Mouse (Mus musculus): ENCODE results near the gene Gm20517. TPM values are rescaled to one million over a fixed set of nuclear protein-coding genes. Genes with fewer than 3 reads are reported as not detected.
A peak's percentile ranks its signal among the peaks of the same experiment; 100 is the strongest.

The Gm20517 gene
- polyA plus RNA-seq, 1 experiment from 2014 or later, result 0.73 TPM

DNA sequence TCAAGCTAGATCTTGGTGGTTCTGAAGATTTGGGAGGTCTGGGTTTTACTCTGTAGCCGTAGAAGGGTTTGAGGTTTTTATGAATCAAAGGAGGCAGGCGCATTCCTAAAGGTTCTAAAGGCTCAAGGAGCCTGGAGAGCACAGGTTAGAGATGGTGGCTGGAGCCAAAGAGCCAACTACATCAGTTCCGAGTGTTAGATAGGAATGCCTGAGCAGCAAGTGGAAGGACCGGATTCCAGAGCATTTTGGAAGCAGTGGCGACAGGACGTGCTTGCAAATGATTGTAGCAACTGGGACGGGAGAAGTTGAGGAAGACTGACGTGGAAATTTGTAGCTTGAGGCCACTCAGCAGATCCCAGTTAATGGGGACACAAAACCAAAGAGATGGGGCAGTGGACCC is 37.4 kb upstream of the Gm20517 start:
- Histone ChIP-seq H3K4me3 (ENCODE audit: low read length) (no peak overlapping the region), H3K9ac (ENCODE audit: low read depth, low read length) (no peak overlapping the region), H3K27me3 (replicated peaks; ENCODE audit: control insufficient read depth, insufficient read depth, low read length) (no peaks in the 10 kb centered on the region), H3K4me2 (ENCODE audit: low read depth, low read length) (no peak overlapping the region), H3K36me3 (ENCODE audit: control insufficient read depth, insufficient read depth, low read length) (no peaks in the 10 kb centered on the region), H3K9me3 (ENCODE audit: control insufficient read depth, low read length) (no peaks in the 10 kb centered on the region), H3K27ac (ENCODE audit: low read length) (no peak overlapping the region), H3K4me1 (ENCODE audit: control insufficient read depth, insufficient read depth, low read length) (no peaks in the 10 kb centered on the region)
- 75% methylated on average over 8 of the region's 8 CpGs for WGBS
- no peak for ATAC-seq

DNA sequence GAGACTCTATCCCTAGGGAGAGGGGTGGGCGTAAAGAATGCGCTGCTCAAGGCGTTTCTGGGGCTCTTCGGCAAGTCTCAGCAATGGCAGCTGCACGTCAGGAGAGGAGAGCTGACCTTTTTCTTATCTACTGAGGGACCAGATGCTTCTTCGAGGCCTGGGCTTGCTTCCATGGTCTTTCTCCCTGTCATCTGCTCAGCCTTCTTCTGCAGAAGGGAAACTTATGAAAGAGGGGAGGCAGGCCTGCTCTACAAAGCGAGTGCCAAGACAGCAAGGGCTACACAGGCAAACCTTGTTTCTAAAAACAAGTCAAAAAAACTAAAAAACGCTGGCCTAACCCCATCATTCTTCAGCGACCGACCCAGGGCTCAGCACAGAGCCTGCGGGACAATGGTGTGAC is 36.6 kb upstream of the Gm20517 start:
- WGBS, result 68% methylated on average over 11 of the region's 11 CpGs
- no peak overlapping the region for H3K4me3 ChIP-seq (ENCODE audit: low read length)
- no peaks in the 10 kb centered on the region for H3K27me3 ChIP-seq (replicated peaks; ENCODE audit: control insufficient read depth, insufficient read depth, low read length)
- H3K4me1 ChIP-seq (ENCODE audit: control insufficient read depth, insufficient read depth, low read length), result no peaks in the 10 kb centered on the region
- H3K27ac ChIP-seq (ENCODE audit: low read length), result no peak overlapping the region
- no peak overlapping the region for H3K4me2 ChIP-seq (ENCODE audit: low read depth, low read length)
- H3K9me3 ChIP-seq (ENCODE audit: control insufficient read depth, low read length), result no peaks in the 10 kb centered on the region
- no peaks in the 10 kb centered on the region for H3K36me3 ChIP-seq (ENCODE audit: control insufficient read depth, insufficient read depth, low read length)
- ATAC-seq, result no peak
- no peak overlapping the region for H3K9ac ChIP-seq (ENCODE audit: low read depth, low read length)

GRCm38 (mm10) chr17:47578655-47579054 is 32.7 kb upstream of the Gm20517 start:
- 86% methylated on average over 6 of the region's 6 CpGs for WGBS
- H3K27ac ChIP-seq (ENCODE audit: low read length), result no peak overlapping the region
- H3K36me3 ChIP-seq (ENCODE audit: control insufficient read depth, insufficient read depth, low read length), result no peaks in the 10 kb centered on the region
- H3K9me3 ChIP-seq (ENCODE audit: control insufficient read depth, low read length), result no peaks in the 10 kb centered on the region
- H3K4me1 ChIP-seq (ENCODE audit: control insufficient read depth, insufficient read depth, low read length), result no peaks in the 10 kb centered on the region
- no peak overlapping the region for H3K9ac ChIP-seq (ENCODE audit: low read depth, low read length)
- H3K4me2 ChIP-seq (ENCODE audit: low read depth, low read length), result no peak overlapping the region
- no peaks in the 10 kb centered on the region for H3K27me3 ChIP-seq (replicated peaks; ENCODE audit: control insufficient read depth, insufficient read depth, low read length)
- 0 out of 2 replicates have a peak, but pooled peaks have one; percentile 13 for ATAC-seq
- H3K4me3 ChIP-seq (ENCODE audit: low read length), result no peak overlapping the region

- Histone ChIP-seq H3K27ac (ENCODE audit: low read length) (no peak overlapping the region), H3K9me3 (ENCODE audit: control insufficient read depth, low read length) (no peaks in the 10 kb centered on the region), H3K36me3 (ENCODE audit: control insufficient read depth, insufficient read depth, low read length) (no peaks in the 10 kb centered on the region), H3K9ac (ENCODE audit: low read depth, low read length) (no peak overlapping the region), H3K27me3 (replicated peaks; ENCODE audit: control insufficient read depth, insufficient read depth, low read length) (no peaks in the 10 kb centered on the region), H3K4me1 (ENCODE audit: control insufficient read depth, insufficient read depth, low read length) (no peaks in the 10 kb centered on the region), H3K4me2 (ENCODE audit: low read depth, low read length) (no peak overlapping the region), H3K4me3 (ENCODE audit: low read length) (no peak overlapping the region)
- 88% methylated on average over 4 of the region's 4 CpGs for WGBS
- no peak for ATAC-seq
Observed at GRCm38 (mm10) chr17:47580962-47581361, 30.4 kb upstream of the Gm20517 start.

DNA sequence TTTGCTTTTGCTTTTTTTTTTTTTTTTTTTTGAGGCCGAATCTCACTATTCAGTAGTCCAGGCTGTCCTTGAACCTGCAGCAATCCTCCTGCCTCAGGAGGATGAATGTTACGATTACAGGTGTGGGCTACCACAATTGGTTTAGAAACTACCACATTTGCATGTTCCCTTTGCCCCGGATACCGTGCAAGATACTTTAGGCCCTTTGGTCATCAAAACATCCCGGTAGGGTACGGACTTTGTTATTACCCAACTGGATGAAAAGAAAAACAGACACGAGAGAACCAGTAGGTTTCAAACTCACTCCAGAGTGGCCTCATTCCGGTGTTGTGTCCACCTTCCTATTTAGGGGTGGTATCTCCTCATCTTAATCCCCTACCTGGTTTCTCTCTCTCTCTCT is 22.9 kb upstream of the Gm20517 start:
- WGBS, result 90% methylated on average over 8 of the region's 8 CpGs
- no peak for ATAC-seq
- Histone ChIP-seq H3K9ac (ENCODE audit: low read depth, low read length) (no peak overlapping the region), H3K9me3 (ENCODE audit: control insufficient read depth, low read length) (no peaks in the 10 kb centered on the region), H3K36me3 (ENCODE audit: control insufficient read depth, insufficient read depth, low read length) (no peaks in the 10 kb centered on the region), H3K27me3 (replicated peaks; ENCODE audit: control insufficient read depth, insufficient read depth, low read length) (no peaks in the 10 kb centered on the region), H3K4me1 (ENCODE audit: control insufficient read depth, insufficient read depth, low read length) (peaks cover 4% of the 10 kb centered on the region; the same call in 1 of the 2 replicates), H3K4me3 (ENCODE audit: low read length) (no peak overlapping the region), H3K27ac (ENCODE audit: low read length) (no peak overlapping the region), H3K4me2 (ENCODE audit: low read depth, low read length) (no peak overlapping the region)

DNA sequence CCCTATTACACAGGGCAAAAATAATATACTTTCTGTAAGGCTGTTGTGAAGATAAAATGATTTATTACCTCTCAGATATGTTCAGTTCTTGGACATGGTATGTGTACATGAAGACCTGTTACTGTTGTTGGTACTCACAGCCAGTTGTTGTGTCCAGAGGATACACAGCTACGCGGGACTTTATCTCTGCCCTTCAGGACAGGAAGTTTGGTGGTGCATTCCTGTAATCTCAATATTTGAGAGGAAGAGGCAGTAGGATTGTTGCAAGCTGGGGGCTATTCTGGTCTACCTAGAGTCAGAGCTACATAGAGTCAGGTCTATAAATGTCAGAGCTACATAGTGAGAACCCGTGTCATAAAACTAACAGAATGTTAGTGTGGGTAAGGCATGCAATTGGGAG is 20.3 kb upstream of the Gm20517 start:
- no peaks in the 10 kb centered on the region for H3K9me3 ChIP-seq (ENCODE audit: control insufficient read depth, low read length)
- no peak overlapping the region for H3K4me3 ChIP-seq (ENCODE audit: low read length)
- H3K27ac ChIP-seq (ENCODE audit: low read length), result no peak overlapping the region
- H3K36me3 ChIP-seq (ENCODE audit: control insufficient read depth, insufficient read depth, low read length), result no peaks in the 10 kb centered on the region
- H3K4me1 ChIP-seq (ENCODE audit: control insufficient read depth, insufficient read depth, low read length), result peaks cover 10% of the 10 kb centered on the region
- no peak overlapping the region for H3K9ac ChIP-seq (ENCODE audit: low read depth, low read length)
- WGBS, result 67% methylated on average over 3 of the region's 3 CpGs
- no peak for ATAC-seq
- no peak overlapping the region for H3K4me2 ChIP-seq (ENCODE audit: low read depth, low read length)
- H3K27me3 ChIP-seq (replicated peaks; ENCODE audit: control insufficient read depth, insufficient read depth, low read length), result no peaks in the 10 kb centered on the region

DNA sequence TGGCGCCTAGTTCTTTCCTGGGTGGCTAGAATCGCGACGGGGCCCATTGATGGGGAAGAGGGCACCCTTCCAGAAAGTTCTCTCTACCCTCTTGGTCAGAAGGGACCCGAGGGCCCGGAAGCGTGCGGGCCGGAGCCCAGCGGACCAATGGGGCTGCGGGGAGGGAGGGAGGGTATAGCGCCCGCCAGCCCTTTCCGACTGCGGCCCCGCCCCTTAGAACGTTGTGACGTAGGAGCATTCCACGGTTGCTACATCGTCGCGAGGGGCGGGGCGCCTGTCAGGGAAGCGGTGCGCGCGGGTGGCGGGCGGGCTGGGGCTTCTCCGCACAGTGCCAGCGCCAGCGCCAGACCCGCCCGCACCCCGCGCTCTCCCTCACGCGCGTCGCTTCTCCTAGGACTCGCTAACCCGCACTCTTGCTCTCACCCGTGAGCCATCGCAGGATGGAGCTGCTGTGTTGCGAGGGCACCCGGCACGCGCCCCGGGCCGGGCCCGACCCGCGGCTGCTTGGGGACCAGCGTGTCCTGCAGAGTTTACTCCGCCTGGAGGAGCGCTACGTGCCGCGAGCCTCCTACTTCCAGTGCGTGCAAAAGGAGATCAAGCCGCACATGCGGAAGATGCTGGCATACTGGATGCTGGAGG is 18.1 kb upstream of the Gm20517 start:
- H3K4me2 ChIP-seq (ENCODE audit: low read depth, low read length), result peak overlapping the region; percentile 71
- peak overlapping the region; percentile 99 for H3K27ac ChIP-seq (ENCODE audit: low read length)
- no peaks in the 10 kb centered on the region for H3K9me3 ChIP-seq (ENCODE audit: control insufficient read depth, low read length)
- peaks cover 8% of the 10 kb centered on the region; the same call in 1 of the 2 replicates for H3K36me3 ChIP-seq (ENCODE audit: control insufficient read depth, insufficient read depth, low read length)
- H3K4me1 ChIP-seq (ENCODE audit: control insufficient read depth, insufficient read depth, low read length), result peaks cover 31% of the 10 kb centered on the region
- no peaks in the 10 kb centered on the region for H3K27me3 ChIP-seq (replicated peaks; ENCODE audit: control insufficient read depth, insufficient read depth, low read length)
- peak overlapping the region; percentile 95 for H3K4me3 ChIP-seq (ENCODE audit: low read length)
- ATAC-seq, result peak; percentile 81
- peak overlapping the region; percentile 81 for H3K9ac ChIP-seq (ENCODE audit: low read depth, low read length)
- WGBS, result under 1% methylated on average over 63 of the region's 63 CpGs

DNA sequence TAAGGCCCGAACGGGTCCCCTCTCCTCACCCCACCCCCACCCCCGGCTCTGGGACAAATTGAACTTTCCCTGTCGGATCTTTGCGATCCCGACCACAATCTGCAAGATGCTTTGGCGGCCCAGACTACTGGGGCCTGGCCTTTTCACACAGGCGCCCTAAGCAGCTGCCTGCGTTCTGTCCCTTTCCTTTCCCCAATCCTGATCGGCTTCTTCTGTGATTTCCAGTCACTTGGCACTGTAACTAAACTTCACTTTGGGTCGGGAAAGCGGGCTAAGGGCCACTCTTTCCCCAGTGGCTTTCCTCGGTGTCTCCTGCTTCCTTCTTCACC is 17.6 kb upstream of the Gm20517 start:
- Histone ChIP-seq H3K9ac (ENCODE audit: low read depth, low read length) (peak overlapping the region; percentile 81), H3K9me3 (ENCODE audit: control insufficient read depth, low read length) (no peaks in the 10 kb centered on the region), H3K4me3 (ENCODE audit: low read length) (peak overlapping the region; percentile 95), H3K4me2 (ENCODE audit: low read depth, low read length) (peak overlapping the region; percentile 71), H3K4me1 (ENCODE audit: control insufficient read depth, insufficient read depth, low read length) (peaks cover 32% of the 10 kb centered on the region), H3K27ac (ENCODE audit: low read length) (peak overlapping the region; percentile 99), H3K27me3 (replicated peaks; ENCODE audit: control insufficient read depth, insufficient read depth, low read length) (no peaks in the 10 kb centered on the region), H3K36me3 (ENCODE audit: control insufficient read depth, insufficient read depth, low read length) (peaks cover 12% of the 10 kb centered on the region; the same call in 1 of the 2 replicates)
- WGBS, result under 1% methylated on average over 13 of the region's 13 CpGs
- ATAC-seq, result no peak

- Histone ChIP-seq H3K4me2 (ENCODE audit: low read depth, low read length) (peak overlapping the region; percentile 71), H3K27ac (ENCODE audit: low read length) (peak overlapping the region; percentile 99), H3K36me3 (ENCODE audit: control insufficient read depth, insufficient read depth, low read length) (peaks cover 12% of the 10 kb centered on the region; the same call in 1 of the 2 replicates), H3K9me3 (ENCODE audit: control insufficient read depth, low read length) (no peaks in the 10 kb centered on the region), H3K4me3 (ENCODE audit: low read length) (peak overlapping the region; percentile 95), H3K9ac (ENCODE audit: low read depth, low read length) (peak overlapping the region; percentile 81), H3K4me1 (ENCODE audit: control insufficient read depth, insufficient read depth, low read length) (peaks cover 32% of the 10 kb centered on the region), H3K27me3 (replicated peaks; ENCODE audit: control insufficient read depth, insufficient read depth, low read length) (no peaks in the 10 kb centered on the region)
- under 1% methylated on average over 42 of the region's 43 CpGs for WGBS
- ATAC-seq, result peak; percentile 7; the same call in 1 of the 2 replicates
Observed at GRCm38 (mm10) chr17:47594183-47594968, 17.0 kb upstream of the Gm20517 start.
